Mouse (Mus musculus): Measurements from ENCODE around the gene Prr11.
"Not testable (repeated sequence)": the region's sequence is repeated elsewhere in the genome, so short reads cannot be mapped to it uniquely, and the experiment has no call there.

DNA sequence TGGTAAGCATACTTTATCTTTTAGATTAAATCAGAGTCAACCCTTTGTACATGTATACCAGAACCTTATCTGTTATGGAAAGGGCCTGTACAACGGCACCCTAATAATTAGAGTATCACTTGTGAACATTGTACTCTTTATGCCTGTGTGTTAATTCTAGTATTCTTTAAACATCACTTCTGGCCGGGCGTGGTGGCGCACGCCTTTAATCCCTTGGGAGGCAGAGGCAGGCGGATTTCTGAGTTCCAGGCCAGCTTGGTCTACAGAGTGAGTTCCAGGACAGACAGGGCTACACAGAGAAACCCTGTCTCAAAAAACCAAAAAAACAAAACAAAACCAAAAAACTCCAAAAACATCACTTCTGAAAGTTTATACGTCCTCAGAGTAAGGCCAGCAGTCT is 59.6 kb downstream of the Prr11 start:
- TF ChIP-seq MAFK (IDR thresholded peaks at IDR 0.05; ENCODE audit: insufficient replicate concordance, low read length); CTCF (conservative IDR thresholded peaks at IDR 0.05 in 1 of 2, IDR thresholded peaks at IDR 0.05 in 1 of 2; ENCODE audit: low read depth in 2 of 2, low read length in 2 of 2); POLR2AphosphoS2 (IDR thresholded peaks at IDR 0.05; ENCODE audit: low read depth, low read length); POLR2A (IDR thresholded peaks at IDR 0.05; ENCODE audit: low read depth, low read length); TBP (conservative IDR thresholded peaks at IDR 0.05; ENCODE audit: low read depth, low read length): not testable (repeated sequence)

All from CH12.LX (cell line).